Mouse (Mus musculus): ENCODE data around the gene Pgf.
A peak's percentile ranks its signal among the peaks of the same experiment; 100 is the strongest.

Pgf gene

DNA sequence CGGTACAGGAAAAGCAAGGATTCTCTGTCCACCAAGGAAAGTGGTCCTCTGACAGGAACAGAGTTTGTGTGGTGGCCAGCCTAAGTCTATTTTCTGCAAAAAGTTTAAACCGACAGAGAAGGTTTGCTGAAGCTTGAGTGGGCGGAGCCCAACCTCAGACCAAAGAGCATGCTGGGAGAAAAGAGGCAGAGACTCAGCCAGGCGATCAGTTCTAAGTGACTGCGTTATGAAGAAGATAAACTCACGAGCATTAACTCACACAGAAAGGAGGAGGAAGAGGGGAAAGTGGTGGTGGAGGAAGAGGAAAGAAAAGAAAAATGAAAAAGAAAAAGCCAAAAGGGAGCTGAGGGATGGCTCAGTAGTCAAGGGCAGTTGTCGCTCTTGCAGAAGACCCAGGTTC, 12.7 kb upstream of the Pgf start:
- no peak for DNase-seq (ENCODE audit: low spot score)

DNA sequence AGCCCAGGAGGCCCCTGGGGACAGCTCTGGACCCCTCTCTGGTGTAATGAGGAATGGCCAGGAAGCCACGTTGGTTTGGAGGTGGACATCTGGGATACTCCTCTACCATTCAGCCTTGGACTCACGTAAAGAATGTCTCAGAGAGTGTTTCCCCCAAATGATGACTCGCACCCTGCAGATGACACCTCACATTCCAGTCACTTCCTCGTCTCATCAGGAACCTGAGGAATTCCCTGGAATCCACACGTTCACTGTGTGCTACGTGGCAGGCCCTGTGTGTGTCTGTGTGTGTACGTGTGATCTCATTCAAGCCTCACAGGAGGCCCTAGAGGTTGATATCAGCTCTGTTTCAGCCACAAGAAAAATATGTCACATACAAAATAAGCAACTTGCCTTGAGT, 8.8 kb upstream of the Pgf start:
- no peak for DNase-seq (ENCODE audit: low spot score)

DNA sequence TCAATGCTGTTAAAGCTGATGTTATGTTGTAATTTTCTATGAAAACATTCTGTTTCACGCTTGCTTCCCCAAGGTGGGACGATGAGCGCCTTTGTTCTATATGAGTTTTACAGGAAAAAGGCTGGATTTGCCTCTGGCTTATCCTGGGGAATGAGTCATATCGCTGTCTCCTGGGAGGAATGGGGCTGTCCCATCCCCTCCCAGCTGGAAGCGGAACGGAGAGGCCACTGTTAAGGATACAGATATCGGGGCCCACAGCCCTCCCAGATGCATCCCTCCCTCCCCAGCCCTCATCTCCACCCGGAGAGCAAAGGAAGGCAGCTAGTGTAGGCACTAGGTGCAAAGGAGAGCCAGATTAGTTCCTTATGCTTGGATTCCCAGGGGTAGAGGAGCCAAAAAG, 8.2 kb upstream of the Pgf start:
- DNase-seq (ENCODE audit: low spot score): no peak

DNA sequence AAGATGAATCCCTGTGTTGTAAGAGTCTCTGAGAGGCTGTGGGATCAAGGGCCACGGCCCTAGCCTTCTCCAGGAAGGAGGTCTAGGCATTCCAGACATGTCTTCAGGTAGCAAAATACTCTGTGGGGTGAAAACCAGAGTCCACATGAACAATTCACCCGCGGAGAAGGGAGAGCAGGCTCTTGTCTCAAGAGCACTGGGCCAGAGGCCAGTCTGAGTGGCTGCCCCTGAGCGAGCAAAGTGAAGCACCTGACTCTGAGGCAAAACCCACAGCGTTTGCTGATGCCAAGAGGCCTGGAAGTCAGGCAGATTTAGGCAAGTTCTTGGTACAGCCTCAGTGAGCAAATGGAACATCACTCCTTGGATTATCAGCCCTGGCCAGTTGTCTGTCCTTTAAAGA, 6.5 kb upstream of the Pgf start:
- DNase-seq (ENCODE audit: low spot score): no peak

DNA sequence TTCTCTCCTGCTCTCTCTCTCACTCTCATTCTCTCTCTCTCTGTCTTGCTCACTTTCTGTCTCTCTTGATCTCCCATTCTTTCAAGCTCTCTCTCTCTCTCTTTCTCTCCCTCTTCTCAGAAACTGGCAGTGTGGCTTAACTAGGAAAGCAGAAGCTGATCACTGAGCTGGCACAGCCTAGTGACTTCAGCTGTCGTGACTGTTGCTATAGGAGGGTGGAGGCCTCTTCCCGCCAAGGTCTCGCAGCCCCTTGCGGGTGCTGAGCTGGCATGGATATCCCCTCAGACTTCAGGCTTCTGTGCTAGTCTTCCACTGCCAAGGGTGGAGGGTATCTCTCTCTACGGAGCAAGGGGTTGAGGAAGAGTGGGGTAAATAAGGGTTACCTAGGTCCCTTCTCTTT, 5.3 kb upstream of the Pgf start:
- no peak for DNase-seq (ENCODE audit: low spot score)

DNA sequence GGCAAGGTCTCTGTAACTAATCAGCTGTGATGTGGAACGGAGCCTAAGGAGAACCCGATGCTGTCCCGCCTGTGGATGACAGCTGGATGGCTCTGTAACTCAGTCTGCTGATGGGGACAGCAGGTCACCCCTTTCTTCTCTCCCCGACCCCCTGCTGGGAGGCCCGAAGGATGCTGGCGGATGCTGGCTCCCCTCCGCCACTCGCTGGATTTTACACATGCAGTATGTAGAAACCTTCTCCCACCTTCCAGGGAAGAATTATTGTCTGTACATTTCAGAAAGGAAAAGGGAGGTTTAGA, 4.7 kb upstream of the Pgf start:
- no peak for DNase-seq (ENCODE audit: low spot score)

DNA sequence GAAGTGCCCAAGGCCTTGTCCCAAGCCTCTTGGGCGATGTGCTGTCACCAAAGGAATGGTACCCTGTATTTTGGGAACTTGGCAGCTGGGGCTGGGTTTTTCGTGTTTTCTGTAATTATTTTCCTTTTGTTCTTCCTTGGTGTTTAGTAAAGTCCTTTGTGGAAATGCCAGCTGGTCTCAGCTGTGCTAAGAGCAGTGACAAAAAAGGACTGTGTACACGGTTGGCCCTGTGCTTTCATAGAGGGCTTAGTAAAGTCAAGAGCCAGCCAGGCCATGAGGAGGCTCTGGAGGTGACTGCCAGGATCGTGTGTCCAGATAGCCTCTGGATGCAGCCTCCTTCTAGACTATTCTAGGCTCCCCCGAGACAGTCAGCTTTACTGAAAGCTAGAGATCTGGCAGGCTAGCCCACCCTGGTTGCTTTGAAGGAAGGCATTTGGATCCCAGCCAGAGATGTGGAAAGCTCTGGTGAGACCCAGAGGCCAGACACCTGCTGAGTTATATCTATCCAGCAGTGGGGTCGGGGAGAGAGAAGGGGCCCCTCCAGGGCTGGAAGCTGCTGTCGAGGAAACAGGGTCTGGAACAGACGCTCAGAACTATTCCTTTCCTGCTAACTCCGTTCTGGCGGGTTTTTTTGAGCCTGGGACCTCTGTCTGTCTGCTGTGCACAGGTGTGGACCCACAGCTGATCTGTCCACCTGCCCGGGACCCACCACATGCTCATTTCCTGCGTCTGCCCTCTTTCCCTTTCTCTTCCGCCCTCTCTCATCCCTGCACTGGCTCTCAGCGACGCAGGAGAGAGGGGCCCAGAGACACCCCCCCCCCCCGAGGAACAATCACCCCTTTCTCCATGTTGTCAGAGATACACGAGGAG, 4.1 kb upstream of the Pgf start:
- no peak for DNase-seq (ENCODE audit: low spot score)

DNA sequence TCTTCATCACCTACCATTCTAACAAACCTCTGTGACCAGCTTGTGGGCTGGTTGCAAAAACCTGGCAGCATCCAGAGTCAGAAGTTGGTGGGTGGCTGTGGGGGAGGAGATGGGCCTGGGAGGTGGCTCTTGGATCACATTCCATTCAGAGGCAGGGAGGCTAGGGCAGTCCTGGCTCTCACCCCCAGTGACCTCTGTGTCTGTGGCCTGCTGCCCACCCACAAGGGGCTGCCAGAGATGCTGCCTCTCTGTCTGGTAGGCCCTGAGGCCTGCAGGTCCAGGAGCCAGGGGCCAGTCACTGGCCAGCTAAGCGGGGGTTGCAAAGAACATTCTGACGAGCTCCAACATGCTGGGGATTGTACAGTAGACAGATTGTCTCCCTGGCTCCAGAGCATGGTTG, 704 bp upstream of the Pgf start:
- DNase-seq (ENCODE audit: low spot score): no peak

DNA sequence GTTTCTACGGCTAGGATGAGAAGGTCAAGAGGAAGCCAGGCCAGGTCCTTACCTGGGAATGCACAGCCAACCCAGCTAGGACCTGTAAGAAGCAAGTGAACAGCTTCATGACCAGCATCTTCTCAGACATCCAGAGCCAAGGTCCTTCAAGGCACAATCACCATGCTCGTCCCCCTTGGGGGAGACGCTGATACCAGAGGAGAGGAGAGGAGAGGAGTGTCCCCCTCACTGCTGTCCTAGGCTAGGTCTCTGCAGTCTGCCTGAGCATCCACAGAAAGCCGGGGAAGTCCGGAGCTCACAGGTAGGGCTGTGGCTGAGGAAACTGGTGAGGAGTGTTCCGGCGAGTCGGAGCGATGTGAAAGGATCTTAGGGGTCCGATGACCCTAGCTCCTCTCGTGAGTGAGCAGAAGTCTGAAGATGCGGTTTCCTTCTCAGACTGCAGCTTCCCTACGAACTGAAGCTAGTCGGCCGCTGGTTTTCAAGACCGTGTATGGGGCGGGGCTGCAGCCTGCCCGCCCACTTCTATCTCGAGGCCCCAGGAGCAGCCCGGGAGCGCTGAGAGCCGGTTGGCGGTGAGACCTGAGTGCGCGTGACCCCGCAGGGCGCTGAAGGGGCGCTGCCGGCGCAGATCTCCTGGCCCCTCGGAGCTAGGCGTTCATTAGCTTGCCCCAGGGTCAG, 605 bp downstream of the Pgf start:
- peak; percentile 46 for DNase-seq (ENCODE audit: low spot score)

DNA sequence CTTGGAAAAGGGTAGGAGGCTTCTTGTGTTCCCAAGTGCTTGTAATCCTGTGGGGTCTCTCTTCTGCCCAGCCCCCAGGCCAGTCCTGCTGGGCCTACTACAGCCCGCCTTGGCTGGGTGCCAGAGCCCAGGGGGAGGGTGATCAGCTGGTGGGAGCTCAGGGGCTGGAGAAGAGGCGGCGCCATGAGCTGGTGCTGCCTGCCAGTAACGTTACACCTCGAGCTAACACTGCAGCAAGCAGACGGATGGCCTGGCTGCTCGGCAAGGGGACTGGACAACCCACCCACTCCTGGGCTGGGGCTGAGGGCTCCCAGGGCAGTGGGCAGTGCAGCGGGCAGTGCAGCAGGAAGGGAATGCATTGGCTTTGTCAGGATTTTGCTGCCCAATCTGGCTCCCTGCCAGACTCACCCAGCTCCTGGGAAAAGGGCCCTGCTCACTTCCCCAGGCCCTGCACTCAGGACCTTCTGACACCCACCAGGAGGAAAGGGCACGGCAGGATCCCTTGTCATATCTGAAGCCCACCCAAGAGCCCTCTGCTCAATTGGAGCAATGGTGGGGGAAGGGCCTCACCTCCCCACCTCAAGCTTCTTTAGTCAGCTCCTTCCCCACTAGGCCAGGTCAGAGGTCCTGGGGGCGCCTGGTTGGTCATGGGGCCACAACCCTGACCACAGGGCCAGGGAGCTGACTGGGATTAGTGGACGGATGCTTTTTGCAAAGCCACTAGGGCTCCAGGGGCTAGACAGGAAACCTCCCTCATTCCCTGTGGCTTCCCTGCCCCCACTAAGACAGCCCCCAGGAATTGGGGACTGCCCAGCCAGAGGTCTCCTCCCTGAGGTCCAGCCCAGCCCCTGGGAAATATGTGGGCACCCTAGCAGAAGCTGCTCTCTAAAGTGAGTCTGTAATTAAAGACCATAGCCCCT, 1.4 kb downstream of the Pgf start:
- DNase-seq (ENCODE audit: low spot score): no peak

DNA sequence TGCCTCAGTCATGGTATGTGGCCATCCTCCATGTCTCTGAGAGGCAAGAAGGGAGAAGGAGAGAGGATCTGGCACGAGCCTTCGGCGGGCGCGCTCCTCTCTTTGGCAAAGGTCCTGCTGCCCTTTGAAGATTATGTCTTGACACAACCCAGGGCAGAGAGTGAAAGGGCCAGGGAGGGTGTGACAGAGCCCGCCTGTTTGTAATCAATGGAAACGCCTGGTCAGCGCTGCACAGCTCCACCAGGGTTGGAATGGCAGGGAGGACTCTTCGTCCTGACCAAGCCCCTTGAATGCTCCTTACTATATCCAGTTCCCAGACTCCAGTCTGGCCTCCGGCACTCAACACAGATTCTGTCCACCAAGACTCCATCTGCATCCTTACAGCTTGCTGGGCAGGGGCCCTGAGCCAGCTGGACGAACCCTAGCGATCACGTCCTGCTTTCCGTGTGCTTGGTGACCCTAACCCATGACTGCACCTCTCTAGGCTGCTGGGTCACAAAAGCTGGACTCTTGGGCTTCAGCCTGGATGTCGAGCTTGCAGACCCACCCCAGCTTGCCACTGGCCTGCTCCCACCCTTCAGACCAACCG, 2.4 kb downstream of the Pgf start:
- no peak for DNase-seq (ENCODE audit: low spot score)

DNA sequence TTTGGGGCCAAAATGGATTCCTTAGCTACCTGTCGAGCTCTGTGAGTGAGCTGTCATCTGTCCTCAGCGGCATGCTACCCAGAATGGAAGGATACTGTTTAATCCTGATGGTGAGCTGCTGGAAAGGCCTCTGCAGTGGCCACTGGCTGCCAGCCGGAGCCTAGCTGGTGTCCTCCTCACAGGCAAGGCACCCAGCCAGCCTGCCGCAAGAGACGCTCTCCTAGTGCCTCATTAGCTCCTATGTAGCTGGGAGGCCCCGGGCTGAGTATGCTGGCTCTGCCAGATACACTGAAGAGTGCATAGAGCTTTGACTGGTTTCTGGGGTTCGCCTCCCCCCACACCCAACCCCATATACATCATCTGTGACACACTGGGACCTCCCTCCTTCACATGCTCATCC, 3.6 kb downstream of the Pgf start:
- no peak for DNase-seq (ENCODE audit: low spot score)

DNA sequence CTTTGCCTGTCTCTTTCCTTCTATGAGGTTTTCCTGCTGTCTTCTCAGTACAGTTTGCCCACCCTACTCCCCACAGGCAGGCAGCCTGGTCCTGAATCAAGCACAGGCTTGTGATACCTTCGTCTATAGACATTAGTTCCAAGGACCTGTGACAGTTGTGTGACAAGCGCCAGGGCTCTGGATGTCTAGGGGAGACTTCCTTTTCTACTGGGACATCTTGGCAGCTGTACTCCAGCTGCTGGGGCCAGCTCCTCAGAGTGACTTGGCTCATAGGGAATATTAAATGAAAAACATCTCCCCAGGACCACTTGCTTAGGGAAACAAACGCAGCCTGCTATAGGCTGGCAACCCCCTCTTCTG, 6.7 kb downstream of the Pgf start:
- DNase-seq (ENCODE audit: low spot score): no peak

DNA sequence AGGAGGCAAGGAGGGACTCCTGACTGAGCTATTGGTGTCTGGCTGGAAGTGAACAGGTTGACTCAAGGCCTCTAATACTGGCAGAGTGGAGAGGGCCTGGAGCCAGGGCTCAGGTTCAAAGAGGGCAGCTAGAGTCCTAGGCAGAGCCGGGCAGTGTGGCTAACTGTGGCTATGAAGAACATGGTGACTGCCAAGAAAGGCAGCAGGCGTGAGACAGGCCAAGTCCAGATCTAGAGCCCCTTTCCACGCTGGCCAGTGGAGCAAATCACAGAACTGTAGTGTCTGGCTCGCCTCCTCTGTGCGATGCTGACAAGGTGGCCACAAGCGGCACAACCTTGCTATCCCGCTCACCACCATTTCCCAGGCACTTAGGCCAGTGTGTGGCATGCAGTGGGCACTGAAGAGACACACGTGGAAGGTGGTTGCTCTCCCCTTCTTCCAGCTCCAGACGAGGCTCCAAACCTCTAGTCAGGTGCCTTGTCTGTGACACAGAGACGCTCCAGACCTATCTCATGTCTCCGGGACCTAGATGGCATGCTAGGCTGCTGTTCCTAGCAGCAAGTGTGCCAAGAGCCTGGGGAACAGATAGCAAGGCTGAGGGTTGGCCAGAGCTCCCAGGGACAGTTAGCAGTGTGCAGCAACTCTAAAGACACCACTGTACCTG, 7.2 kb downstream of the Pgf start:
- DNase-seq (ENCODE audit: low spot score): no peak

DNA sequence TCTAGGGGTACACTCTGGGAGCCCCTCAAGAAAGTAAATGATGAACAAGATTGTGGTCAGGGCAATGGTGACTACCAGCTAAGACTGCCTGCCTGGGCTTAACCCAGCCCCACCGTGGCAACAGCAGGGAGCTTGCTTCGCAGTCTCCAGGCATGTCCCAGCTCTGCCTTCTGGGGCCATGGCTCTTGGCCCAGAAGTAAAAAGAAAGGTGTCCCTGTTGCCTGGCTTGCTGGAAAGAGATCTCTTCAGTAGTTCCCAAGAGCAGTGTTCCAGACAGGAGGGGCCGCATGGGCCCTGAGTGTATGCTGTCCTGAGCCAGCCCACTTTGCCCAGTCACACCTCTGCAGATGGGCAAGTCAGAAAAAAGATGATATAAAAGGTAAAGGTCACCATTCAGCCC, 7.7 kb downstream of the Pgf start:
- DNase-seq (ENCODE audit: low spot score): no peak

DNA sequence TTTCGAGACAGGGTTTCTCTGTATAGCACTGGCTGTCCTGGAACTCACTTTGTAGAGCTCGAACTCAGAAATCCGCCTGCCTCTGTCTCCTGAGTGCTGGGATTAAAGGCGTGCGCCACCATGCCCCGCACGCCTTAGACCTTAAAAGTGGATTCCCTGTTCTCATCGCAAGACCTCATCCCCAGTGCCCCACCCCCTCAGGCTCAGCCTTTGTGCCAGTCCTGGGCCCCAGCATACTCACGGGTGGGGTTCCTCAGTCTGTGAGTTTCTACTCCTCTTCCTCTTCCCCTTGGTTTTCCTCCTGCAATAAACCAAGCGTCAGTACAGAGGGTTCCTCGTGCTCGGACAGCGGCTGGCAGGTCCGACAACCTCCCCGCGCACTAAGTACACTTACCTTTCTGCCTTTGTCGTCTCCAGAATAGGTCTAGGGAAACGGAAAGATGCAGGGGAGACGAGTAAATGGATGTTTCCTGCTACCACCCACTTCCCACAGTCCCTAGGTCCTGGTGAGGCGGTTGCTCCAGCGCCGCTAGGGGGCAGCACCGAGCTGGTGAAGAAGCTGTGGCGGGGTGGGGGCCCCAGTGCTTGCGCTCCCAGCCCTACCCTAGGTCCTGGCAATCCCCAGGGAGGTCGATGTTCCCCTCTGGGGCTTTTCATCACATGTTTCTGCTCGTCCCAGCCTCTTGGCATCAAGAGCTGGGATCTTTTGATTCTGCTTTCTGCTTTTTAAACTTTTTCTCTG, 8.3 kb downstream of the Pgf start:
- DNase-seq (ENCODE audit: low spot score): peak; percentile 80

DNA sequence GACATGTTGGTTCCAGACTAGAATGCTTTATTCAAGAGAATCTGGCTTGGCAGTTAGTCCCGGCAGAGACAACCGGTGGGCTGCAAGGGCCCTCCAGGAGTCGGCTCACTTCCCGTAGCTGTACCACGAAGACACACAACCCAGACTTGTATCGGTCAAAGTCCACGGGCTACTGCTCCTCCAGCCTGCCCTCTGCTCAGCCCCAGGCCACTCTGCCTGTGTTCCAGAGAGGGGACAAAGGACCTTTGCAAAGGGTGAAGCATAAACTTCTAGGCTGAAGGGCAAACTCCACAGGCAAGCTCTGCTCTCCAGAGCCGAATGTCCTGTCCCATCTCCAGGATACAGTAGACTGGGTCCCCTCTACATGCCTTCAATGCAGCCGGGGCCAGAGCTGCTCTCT, 11.0 kb downstream of the Pgf start:
- no peak for DNase-seq (ENCODE audit: low spot score)

DNA sequence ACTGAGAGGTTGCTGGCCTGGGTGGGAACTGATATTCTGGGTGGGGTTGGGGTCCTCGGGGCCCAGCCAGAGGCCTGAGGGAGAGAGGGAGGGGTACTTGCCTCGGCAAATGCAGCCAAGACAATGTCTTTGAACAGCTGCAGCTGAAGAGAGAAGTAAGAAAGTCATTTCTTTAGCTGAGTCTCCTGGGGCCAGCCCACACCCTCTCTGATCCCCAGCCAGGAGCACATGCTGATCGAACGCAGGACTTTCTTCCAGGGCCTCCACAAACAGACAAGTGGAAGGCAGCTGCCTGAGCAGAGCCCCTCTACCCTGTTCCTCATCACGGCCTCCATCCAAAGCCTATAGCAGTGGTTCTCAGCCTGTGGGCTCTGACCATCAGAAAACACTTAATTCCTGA, 12.6 kb downstream of the Pgf start:
- DNase-seq (ENCODE audit: low spot score): no peak

DNA sequence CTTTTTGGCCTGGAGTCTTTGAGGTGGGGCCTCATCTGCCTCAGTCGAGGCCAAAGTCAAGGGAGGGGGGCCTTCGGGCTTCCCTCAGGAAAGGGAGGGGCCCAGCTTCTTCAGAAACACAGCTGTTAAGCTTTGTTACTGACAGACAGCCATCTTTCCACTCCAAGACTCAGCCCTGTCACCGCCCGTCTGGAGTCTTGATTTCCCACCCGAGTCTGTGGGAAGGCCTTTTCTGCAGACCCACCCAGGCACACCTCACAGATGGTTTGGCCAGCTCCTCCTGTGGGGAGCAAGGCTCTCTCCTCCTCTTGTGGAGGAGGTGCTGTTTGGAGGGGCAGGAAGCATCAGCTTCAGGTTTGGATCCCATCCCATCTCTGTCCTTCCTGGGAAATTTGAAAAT, 18.0 kb downstream of the Pgf start:
- no peak for DNase-seq (ENCODE audit: low spot score)

DNA sequence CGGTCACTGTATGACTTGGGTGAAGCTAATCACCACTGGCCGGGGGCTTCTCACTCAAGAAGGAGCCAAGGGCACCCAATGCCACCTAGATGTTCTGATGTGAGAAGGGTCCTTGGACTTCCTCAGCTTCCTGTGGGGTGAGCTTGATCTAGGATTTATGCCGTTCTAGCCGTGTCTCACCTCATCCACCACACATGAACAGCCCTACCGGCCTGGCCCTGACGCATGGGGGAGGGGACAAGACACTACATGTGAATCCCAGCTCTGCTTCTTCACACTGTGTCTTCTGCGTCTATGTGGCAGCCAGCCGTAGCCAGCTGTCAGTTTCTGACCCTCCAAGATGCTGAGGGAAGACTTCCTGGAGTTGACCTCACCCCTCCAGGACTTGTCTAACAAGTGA, 18.8 kb downstream of the Pgf start:
- DNase-seq (ENCODE audit: low spot score): no peak

DNA sequence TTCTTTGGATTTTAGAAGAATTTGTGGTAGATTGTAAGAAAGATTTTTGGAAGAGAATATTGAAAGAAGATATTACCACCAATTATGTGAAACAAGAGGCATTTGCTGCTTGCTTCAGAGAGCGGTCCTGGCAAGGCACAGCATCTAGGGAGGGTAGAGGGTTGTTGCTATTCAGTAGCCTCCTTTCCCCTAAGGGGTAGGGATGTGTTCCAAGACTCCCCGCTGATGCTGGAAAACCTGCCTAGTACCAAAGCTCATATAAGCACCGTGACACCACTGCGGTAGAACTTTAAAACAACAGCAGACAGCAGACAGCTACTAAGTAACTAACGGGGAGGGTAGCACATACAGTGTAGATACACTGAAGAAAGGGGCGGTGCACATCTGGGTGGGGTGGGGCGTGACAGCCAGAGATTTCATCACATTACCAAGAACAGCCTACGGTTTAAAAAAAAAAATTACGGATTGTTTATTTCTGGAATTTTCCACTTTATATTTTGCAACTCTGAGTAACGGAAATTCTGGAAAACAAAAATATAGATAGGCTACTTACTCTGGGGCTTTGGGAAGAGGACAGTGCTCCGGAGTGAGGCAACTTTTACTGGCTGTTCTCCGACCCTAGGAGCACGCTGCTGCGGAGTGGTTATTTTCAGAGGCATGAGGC, 19.7 kb downstream of the Pgf start:
- DNase-seq (ENCODE audit: low spot score): no peak
